Mouse (Mus musculus) urinary bladder, postnatal 4 days (tissue): ENCODE measurements around the gene Ube2g1.

Experiments
- DNase-seq, 2 experiments: peaks; one replicate each; pipeline ENCODE4 v3.0.0; 2021 to 2022; ENCODE audit warnings: low spot score in 2 of 2

The Ube2g1 gene

GRCm38 (mm10) chr11:72606694-72607407 lies at the start of gene Ube2g1:
Ube2g1 (plus strand) TSS chr11:72607283.
- peak; percentile 98 to 99 for DNase-seq

- DNase-seq, result no peak
Observed at GRCm38 (mm10) chr11:72558155-72558554, 48.9 kb upstream of the Ube2g1 start.

GRCm38 (mm10) chr11:72560661-72561060 lies 46.4 kb upstream of the Ube2g1 start:
- DNase-seq, result no peak

- DNase-seq, result no peak
Observed at GRCm38 (mm10) chr11:72564232-72564807, 42.8 kb upstream of the Ube2g1 start.

GRCm38 (mm10) chr11:72566304-72566703 lies 40.8 kb upstream of the Ube2g1 start:
- no peak for DNase-seq

GRCm38 (mm10) chr11:72566816-72567338 lies 40.2 kb upstream of the Ube2g1 start:
- DNase-seq, result no peak

GRCm38 (mm10) chr11:72569051-72569450 lies 38.0 kb upstream of the Ube2g1 start:
- DNase-seq, result no peak

- DNase-seq, result no peak
Observed at GRCm38 (mm10) chr11:72569671-72570318, 37.3 kb upstream of the Ube2g1 start.

GRCm38 (mm10) chr11:72570319-72570979 lies 36.6 kb upstream of the Ube2g1 start:
- peak; percentile 62 to 77 for DNase-seq

- DNase-seq, result no peak
Observed at GRCm38 (mm10) chr11:72573819-72574218, 33.3 kb upstream of the Ube2g1 start.

GRCm38 (mm10) chr11:72576111-72576465 lies 31.0 kb upstream of the Ube2g1 start:
- DNase-seq, result no peak

GRCm38 (mm10) chr11:72576466-72577351 lies 30.4 kb upstream of the Ube2g1 start:
- DNase-seq, result no peak

GRCm38 (mm10) chr11:72578471-72578870 lies 28.6 kb upstream of the Ube2g1 start:
- no peak for DNase-seq

GRCm38 (mm10) chr11:72581609-72582447 lies 25.3 kb upstream of the Ube2g1 start:
- no peak for DNase-seq

GRCm38 (mm10) chr11:72582448-72582705 lies 24.7 kb upstream of the Ube2g1 start:
- no peak for DNase-seq

- no peak for DNase-seq
Observed at GRCm38 (mm10) chr11:72583092-72583491, 24.0 kb upstream of the Ube2g1 start.

- DNase-seq, result no peak
Observed at GRCm38 (mm10) chr11:72586570-72586969, 20.5 kb upstream of the Ube2g1 start.

- DNase-seq, result no peak
Observed at GRCm38 (mm10) chr11:72587537-72588233, 19.4 kb upstream of the Ube2g1 start.

GRCm38 (mm10) chr11:72595010-72595737 lies 11.9 kb upstream of the Ube2g1 start:
- no peak for DNase-seq
